Mouse (Mus musculus) spleen, adult 2 months (tissue): ENCODE measurements around the gene Asic1. TPM values are rescaled to one million over a fixed set of nuclear protein-coding genes. Genes with fewer than 3 reads are reported as not detected.
A peak's percentile ranks its signal among the peaks of the same experiment; 100 is the strongest.

Experiments used
- DNase-seq, 2 experiments: peaks; one replicate each; pipeline versions ENCODE4 v3.0.0 to v3.0.0-alpha.2; 2012 to 2021; ENCODE audit warnings: low spot score in 2 of 2, low read depth in 1 of 2
- H3K27ac ChIP-seq: fragments of 200-500 bp; 2 replicates; pipeline ENCODE4 v1.5.1; 2012; ENCODE audit warnings: low read length, inconsistent platforms; ENCODE audit not compliant: insufficient read depth
- H3K27me3 ChIP-seq: fragments of 200-500 bp; 2 replicates; pipeline ENCODE4 v1.6.1; 2012; ENCODE audit warnings: mild to moderate bottlenecking, moderate library complexity, low read length, inconsistent platforms; ENCODE audit not compliant: control insufficient read depth, insufficient read depth
- H3K36me3 ChIP-seq: fragments of 200-500 bp; 2 replicates; pipeline ENCODE4 v1.6.1; 2012; ENCODE audit warnings: mild to moderate bottlenecking, low read length, inconsistent platforms; ENCODE audit not compliant: control insufficient read depth, insufficient read depth
- H3K4me1 ChIP-seq: fragments of 200-500 bp; 2 replicates; pipeline ENCODE4 v1.6.1; 2011; ENCODE audit warnings: inconsistent platforms; ENCODE audit not compliant: control insufficient read depth, insufficient read depth, insufficient read length
- H3K4me3 ChIP-seq: fragments of 200-500 bp; 2 replicates; pipeline ENCODE4 v1.5.1; 2011; ENCODE audit warnings: mild to moderate bottlenecking, inconsistent platforms; ENCODE audit not compliant: insufficient read depth, insufficient read length; ENCODE audit errors: extremely low read depth
- CTCF ChIP-seq: fragments of 200-500 bp; IDR thresholded peaks from 2 replicates; pipeline ENCODE4 v1.5.1; 2011; ENCODE audit warnings: mild to moderate bottlenecking, inconsistent platforms; ENCODE audit not compliant: insufficient read depth, insufficient read length, insufficient replicate concordance; ENCODE audit errors: extremely low read depth
- POLR2A ChIP-seq: fragments of 200-500 bp; IDR thresholded peaks from 2 replicates; pipeline ENCODE4 v1.6.1; 2011; ENCODE audit warnings: low read depth, low read length, inconsistent platforms
- WGBS: fragments of 180-500 bp; shearing (Covaris S2); methylation state at CpG from one replicate; pipeline ENCODE4 v1.1.7; 2018; 5-methylcytosine and 5-hydroxymethylcytosine counted together
- polyA plus RNA-seq: library from polyadenylated mRNA; depleted of rRNA; stranded (reverse); fragments of >200 nt; gene quantifications from 2 replicates; pipeline ENCODE4 v1.2.3, GENCODE M21; 2012

Gene Asic1
- polyA plus RNA-seq, 1 experiment: 2.0 TPM

GRCm38 (mm10) chr15:99663964-99664599 lies 6.1 kb upstream of the Asic1 start:
- H3K36me3 ChIP-seq: no peaks in the 10 kb centered on the region
- 6% methylated on average over 17 of the region's 17 CpGs for WGBS
- DNase-seq: no peak
- no peak for TF ChIP-seq CTCF
- TF ChIP-seq POLR2A: no peak
- no peak overlapping the region for H3K27ac ChIP-seq
- H3K27me3 ChIP-seq: peaks cover 12% of the 10 kb centered on the region
- H3K4me3 ChIP-seq: no peak overlapping the region
- no peaks in the 10 kb centered on the region; the same call in 1 of the 2 replicates for H3K4me1 ChIP-seq

- no peaks in the 10 kb centered on the region for H3K36me3 ChIP-seq
- no peak for TF ChIP-seq CTCF
- TF ChIP-seq POLR2A: no peak
- DNase-seq: no peak
- H3K27me3 ChIP-seq: peaks cover 12% of the 10 kb centered on the region
- 2% methylated on average over 52 of the region's 52 CpGs for WGBS
- H3K4me3 ChIP-seq: no peak overlapping the region
- no peak overlapping the region for H3K27ac ChIP-seq
- H3K4me1 ChIP-seq: no peaks in the 10 kb centered on the region; the same call in 1 of the 2 replicates
Observed at GRCm38 (mm10) chr15:99664600-99665451, 5.3 kb upstream of the Asic1 start.

- no peak overlapping the region for H3K27ac ChIP-seq
- no peak for DNase-seq
- 91% methylated on average over 2 of the region's 2 CpGs for WGBS
- peaks cover 22% of the 10 kb centered on the region for H3K27me3 ChIP-seq
- H3K4me1 ChIP-seq: peaks cover 7% of the 10 kb centered on the region; the same call in 1 of the 2 replicates
- H3K4me3 ChIP-seq: no peak overlapping the region
- no peaks in the 10 kb centered on the region for H3K36me3 ChIP-seq
- no peak for TF ChIP-seq CTCF
- no peak for TF ChIP-seq POLR2A
Observed at GRCm38 (mm10) chr15:99667544-99667943, 2.6 kb upstream of the Asic1 start.

GRCm38 (mm10) chr15:99668881-99669280 lies 1.3 kb upstream of the Asic1 start:
- Histone ChIP-seq H3K4me3 (no peak overlapping the region), H3K27me3 (peaks cover 21% of the 10 kb centered on the region), H3K4me1 (peaks cover 7% of the 10 kb centered on the region; the same call in 1 of the 2 replicates), H3K36me3 (no peaks in the 10 kb centered on the region), H3K27ac (no peak overlapping the region)
- WGBS: 8% methylated on average over 12 of the region's 12 CpGs
- DNase-seq: peak; percentile 17 to 63
- TF ChIP-seq POLR2A: no peak
- peak; percentile 98 for TF ChIP-seq CTCF

- H3K4me3 ChIP-seq: no peak overlapping the region
- DNase-seq: no peak
- no peaks in the 10 kb centered on the region for H3K36me3 ChIP-seq
- WGBS: 0% methylated on average over 1 of the region's 1 CpGs
- peaks cover 19% of the 10 kb centered on the region for H3K27me3 ChIP-seq
- H3K4me1 ChIP-seq: peaks cover 7% of the 10 kb centered on the region; the same call in 1 of the 2 replicates
- TF ChIP-seq CTCF: no peak
- TF ChIP-seq POLR2A: no peak
- H3K27ac ChIP-seq: no peak overlapping the region
Observed at GRCm38 (mm10) chr15:99669392-99669791, 776 bp upstream of the Asic1 start.

GRCm38 (mm10) chr15:99670964-99671670 lies 949 bp downstream of the Asic1 start:
- 13% methylated on average over 14 of the region's 17 CpGs for WGBS
- H3K4me3 ChIP-seq: no peak overlapping the region
- no peaks in the 10 kb centered on the region for H3K36me3 ChIP-seq
- 0 out of 2 replicates have a peak, but pooled peaks cover 7% of the 10 kb centered on the region for H3K4me1 ChIP-seq
- no peak for DNase-seq
- TF ChIP-seq POLR2A (no peak), CTCF (no peak)
- peaks cover 11% of the 10 kb centered on the region for H3K27me3 ChIP-seq
- no peak overlapping the region for H3K27ac ChIP-seq
